Mouse (Mus musculus): ENCODE measurements around the gene B4gat1.
A peak's percentile ranks its signal among the peaks of the same experiment; 100 is the strongest.

Gene B4gat1

GRCm38 (mm10) chr19:5032686-5033085 lies 5.9 kb upstream of the B4gat1 start:
- no peak for DNase-seq (ENCODE audit: low spot score)

DNA sequence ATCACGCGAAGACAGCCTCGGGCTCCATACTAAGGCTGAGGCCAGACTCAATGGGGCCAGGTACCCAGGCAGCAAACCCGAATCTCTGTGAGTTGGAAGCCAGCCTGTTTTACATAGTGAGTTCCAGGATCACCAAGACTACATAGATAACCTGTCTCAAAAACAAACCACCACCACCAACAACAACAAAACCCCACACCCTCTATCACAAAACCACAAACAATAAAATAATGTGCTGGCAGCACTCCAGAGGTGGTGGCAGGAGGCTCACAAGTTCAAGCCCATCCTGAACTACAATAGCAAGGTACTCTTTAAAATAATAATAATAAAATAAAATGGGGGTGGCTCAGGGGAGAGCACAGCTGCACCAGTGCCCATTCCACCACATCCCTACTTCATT lies 2.0 kb upstream of the B4gat1 start:
- no peak for DNase-seq (ENCODE audit: low spot score)

DNA sequence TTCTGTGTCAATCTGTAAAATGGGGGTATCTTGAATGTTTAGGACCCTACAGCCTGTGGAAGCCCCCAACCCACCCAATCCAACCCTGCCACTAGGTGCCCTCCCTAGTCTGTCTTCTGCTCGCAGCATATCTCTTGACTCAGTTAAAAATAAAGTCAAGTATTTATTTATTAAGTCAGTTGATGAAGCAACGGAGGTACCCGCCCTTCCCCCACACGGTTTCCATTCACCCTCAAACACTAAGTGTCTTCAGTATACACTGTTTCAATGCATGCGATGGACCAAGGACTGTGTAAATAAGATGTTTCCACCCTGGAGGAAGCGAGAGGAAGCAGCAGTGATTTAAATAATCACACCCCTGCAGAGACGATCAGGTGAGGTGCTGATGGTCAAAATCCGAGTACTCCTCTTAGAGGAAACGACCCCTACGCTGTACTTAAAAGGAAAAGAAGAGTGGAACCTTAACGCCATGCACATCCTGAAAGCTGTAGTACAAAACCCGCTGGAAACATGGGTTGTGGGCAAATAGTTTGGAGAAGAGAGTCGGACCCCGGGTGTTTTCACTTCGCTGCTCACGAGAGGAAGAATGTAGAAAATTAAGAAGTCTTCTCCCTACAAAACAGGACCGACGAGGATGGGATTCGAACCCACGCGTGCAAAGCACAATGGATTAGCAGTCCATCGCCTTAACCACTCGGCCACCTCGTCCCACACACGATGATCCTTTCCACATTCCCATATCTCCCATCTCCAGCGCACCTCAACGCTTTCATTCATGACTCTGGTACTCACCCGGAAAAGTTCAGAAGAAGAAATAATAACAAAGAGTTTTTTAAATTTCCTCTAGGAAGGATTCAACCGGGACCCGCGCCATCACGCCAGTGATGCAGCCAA lies 701 bp upstream of the B4gat1 start:
- DNase-seq (ENCODE audit: low spot score) = peak; percentile 64

- no peak for DNase-seq (ENCODE audit: low spot score)
These were observed 882 bp downstream of the B4gat1 start for GRCm38 (mm10) chr19:5039301-5040114.

DNA sequence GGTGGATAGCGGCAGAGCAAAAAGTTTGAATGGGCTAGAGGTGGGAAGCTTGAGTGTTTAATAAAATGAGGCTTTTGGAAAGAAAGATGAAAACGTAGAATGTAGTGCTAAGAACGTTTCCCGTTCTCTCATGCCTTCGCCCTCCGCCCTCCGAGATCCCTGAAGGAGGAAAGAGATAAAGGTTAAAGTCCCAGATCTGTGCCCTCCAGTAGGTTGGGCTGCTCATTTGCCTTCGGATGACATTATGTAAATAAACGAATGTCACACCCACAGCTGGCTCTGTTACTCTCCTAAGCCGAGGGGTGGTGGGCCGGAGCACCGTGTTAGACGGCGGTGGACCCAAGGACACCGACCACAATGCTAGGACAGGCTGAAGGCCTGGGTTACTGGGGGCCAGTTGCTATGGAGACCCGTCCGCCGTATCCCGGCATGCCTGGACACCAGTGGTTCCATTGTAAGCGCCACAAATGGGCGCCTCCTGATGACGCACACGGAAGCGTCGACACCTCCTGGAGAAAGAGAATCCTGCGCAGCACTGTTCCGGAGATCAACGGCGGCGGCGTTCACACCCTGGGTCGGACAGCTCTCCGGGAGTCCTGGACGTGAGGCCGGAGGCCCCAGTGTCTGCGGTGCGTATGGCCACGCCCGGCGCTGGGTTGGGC lies 2.4 kb downstream of the B4gat1 start, which contains the start of gene Brms1:
Brms1 (plus strand) TSS at position 493 of the 662 bp plus-strand sequence.
- peak; percentile 84 for DNase-seq (ENCODE audit: low spot score)

GRCm38 (mm10) chr19:5041588-5041987 lies 3.0 kb downstream of the B4gat1 start:
- no peak for DNase-seq (ENCODE audit: low spot score)

DNA sequence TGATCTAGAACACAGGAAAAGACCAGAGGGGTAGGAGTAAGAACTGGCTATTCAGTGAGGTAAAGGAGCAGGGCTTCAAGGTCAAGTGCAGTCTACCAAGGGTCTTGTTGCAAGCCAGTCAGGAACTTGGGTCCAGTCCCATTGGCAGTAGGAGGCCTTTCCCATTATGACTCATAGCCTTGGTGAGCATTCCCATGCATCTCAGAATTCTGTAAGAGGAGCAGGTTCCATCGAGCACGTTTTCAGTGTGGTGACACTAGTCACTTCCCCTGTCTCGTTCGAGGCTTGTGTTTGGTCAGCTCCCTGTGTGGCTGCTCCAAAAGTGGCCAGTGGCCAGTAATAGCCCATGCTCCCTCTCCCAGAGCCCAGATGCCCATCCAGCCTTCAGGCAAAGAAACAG lies 6.9 kb downstream of the B4gat1 start:
- no peak for DNase-seq (ENCODE audit: low spot score)

GRCm38 (mm10) chr19:5048138-5049056 lies 9.8 kb downstream of the B4gat1 start:
- DNase-seq (ENCODE audit: low spot score) = no peak

DNA sequence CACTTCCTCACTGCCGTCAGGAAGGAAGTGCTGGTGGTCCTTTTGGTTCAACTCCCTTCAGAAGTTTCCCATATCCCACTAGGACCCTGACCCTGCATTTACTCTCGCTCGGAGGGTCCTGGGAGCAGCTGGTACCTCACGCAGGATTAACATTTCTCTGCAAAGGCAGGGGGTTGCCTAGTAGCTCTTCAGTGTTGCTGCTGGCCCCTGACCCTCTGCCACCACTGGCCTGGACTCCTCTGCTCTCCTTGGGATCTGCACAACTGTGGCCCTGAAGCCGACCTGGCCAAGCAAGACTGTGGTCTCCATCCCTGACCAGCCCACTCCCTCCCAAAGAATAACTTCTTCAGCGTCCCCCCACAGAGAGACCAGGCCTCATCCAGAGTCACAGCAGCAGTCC lies 10.7 kb downstream of the B4gat1 start:
- DNase-seq (ENCODE audit: low spot score) = no peak

DNA sequence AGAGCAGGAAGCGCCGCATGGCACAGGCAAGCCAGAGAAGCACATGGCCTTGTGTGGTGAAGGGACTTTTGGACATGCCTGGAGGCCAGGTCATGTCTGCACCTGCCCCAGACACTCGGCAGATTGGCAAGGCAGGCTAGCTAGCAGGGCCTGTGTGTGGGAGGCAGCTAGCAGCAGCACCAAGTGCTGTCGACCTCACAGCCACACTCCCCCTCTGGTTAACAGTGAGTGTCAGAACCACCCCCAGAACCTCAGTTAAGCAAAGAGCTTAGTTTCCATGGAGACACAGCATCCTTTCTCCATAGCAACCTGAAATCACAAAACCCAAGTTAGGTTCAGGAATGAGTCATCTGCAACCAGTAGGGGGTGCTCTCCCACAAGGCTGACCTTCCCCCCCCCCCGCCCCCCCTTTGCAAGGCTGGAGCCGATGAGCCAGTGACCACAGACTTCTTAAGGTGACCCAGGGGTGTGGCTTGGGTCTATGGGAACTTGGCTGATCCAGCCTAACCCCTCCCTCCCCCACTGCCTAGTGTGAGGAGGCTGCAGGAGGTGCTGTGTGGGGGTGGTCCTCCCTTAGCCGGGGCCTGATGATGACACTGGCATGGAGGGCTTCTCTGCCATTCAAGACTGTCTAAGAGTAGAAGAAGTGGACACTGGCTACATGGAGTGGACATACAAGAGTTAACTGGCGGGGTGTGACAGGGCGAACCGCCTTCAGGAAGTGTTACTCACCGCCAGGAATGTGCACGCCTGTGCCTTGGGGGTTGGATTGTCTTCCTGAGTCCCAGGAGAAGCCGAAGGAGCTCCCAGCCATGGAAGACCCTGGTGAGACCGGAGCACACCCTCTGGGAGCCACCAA lies 11.7 kb downstream of the B4gat1 start, which contains the start of gene Rin1:
Rin1 (plus strand) TSS at position 435 of the 859 bp plus-strand sequence.
- peak; percentile 61 for DNase-seq (ENCODE audit: low spot score)

DNA sequence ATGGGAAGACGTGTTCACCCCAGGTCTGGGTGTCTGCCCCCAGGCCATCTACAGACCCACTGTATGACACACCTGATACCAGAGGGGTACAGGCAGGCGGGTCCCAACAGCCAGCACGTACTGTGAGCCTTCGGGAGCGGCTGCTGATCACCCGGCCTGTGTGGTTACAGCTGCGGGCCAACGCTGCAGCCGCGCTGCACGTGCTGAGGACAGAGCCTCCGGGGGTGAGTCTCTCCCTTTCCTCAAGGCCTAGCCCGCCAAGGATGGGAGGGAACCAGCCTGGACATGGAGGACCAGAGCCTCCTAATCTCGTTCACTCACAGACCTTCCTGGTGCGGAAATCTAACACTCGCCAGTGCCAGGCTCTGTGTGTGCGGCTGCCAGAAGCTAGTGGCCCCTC lies 12.4 kb downstream of the B4gat1 start:
- no peak for DNase-seq (ENCODE audit: low spot score)

DNA sequence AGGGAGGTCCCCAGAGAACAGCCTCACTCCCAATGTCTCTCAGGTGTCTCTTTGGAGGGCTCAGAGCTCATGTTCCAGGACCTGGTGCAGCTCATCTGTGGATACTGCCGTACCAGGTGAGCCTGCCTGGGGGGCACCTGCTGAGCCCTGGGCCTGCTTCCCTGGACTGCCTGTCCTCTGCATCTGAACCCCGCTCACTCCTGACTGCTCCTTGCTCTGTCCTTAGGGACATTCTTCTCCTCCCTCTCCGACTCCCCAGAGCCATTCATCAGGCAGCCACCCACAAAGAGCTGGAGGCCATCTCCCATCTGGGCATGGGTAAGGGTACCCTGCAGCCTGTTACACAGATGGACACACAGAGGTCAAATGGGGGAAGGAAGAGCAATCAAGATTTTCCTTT lies 12.9 kb downstream of the B4gat1 start:
- no peak for DNase-seq (ENCODE audit: low spot score)

- DNase-seq (ENCODE audit: low spot score) = no peak
These were observed 13.7 kb downstream of the B4gat1 start for GRCm38 (mm10) chr19:5052166-5052822.

DNA sequence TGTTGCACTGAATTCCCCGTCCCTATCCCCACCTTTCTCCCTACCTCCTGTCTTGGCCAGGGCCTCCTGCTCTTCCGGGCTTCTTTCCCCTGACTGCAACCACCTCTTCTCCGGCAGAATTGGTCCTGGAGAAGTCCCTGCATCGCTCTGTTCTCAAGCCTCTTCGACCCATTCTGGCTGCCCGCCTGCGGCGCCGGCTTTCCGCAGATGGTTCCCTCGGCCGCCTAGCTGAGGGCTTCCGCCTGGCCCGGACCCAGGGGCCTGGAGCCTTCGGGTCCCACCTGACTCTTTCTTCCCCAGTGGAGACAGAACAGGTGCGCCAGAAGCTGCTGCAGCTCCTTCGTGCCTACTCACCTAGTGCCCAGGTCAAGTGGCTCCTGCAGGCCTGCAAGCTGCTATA lies 14.2 kb downstream of the B4gat1 start:
- DNase-seq (ENCODE audit: low spot score) = no peak

DNA sequence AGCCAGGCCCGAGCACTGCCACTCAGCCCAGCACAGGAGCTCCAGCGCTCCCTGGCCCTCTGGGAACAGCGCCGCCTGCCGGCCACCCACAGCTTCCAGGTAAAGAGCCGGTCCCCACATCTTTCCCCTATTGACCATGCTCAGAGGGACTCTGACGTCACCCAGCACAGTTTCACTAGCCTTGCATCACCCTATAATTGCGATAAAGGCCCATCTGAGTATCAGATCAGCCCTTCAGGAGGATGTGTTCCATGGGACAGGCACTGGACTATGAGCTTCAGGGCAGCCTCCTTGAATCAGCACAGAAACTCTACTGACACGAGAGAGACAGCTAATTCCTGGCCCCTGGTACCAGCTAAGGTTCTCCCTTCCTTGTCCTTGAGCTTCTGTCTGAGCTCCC lies 15.3 kb downstream of the B4gat1 start:
- peak; percentile 63 for DNase-seq (ENCODE audit: low spot score)

- DNase-seq (ENCODE audit: low spot score) = no peak
These were observed 17.6 kb downstream of the B4gat1 start for GRCm38 (mm10) chr19:5056251-5056650.

DNA sequence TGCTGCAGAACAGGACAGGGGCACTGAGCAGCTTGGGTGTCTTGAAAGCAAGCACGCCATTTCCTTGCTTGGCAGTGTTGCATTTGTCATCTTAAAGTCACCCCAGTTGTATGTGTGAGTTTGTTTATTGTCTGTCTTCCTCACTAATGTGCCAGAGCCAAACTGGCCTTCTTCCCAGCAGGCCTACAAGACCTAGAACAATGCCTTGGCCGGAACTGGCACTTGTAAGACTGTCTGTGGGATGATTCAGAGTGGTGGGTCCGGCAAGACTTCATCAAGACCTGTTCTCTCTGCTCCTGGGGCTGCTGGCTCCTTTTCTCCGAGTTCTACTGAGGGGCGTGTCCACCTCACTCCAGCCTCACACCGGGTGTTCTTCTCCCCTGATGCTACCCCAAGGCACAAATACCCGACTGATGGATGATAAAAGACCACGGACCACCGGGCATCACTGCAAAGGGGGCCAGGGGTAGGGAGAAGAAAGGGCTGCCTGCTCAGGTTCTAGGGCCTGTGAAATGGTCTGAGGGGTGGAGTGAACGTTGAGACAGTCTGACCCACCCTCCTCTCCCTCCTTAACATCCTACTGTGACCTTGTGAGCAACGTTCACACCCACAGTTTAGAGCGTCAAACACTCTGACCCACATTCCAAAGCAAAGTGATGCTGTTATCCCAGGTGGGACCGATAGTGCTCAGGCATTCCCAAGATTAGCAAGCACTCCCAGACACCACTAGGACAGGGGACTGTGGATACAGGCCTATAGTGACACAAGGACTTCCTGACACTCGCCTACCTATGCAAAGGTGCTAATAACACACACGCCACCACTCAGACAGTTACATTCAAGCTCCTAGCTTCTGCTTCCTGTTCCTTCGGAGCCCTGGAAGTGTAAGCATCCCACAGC lies 19.5 kb downstream of the B4gat1 start:
- DNase-seq (ENCODE audit: low spot score) = no peak
